Mouse (Mus musculus) midbrain, embryonic 11.5 days (tissue): ENCODE results near the gene Ddah1. TPM values are rescaled to one million over a fixed set of nuclear protein-coding genes. Genes with fewer than 3 reads are reported as not detected.

Experiments
- ATAC-seq: fragments of 200-750 bp; cut with Nextera tagmentation; 2 replicates; pipeline ENCODE4 v1.8.0; 2017; ENCODE audit warnings: moderate TSS enrichment, moderate library complexity; ENCODE audit not compliant: low FRiP score
- DNase-seq: peaks from one replicate; pipeline ENCODE4 v3.0.0; 2015; ENCODE audit warnings: low spot score; ENCODE audit errors: missing footprints
- H3K27ac ChIP-seq: fragments of 300-500 bp; sonication (generic); 2 replicates; pipeline ENCODE4 v1.5.1; 2014; ENCODE audit warnings: low read depth, low read length
- H3K27me3 ChIP-seq: fragments of 300-500 bp; sonication (generic); 2 replicates; pipeline ENCODE4 v1.6.1; 2014; ENCODE audit warnings: mild to moderate bottlenecking, low read length, moderate library complexity, mixed read lengths; ENCODE audit not compliant: control insufficient read depth, insufficient read depth
- H3K36me3 ChIP-seq: fragments of 300-500 bp; sonication (generic); 2 replicates; pipeline ENCODE4 v1.6.1; 2014; ENCODE audit warnings: mild to moderate bottlenecking, low read length, moderate library complexity, mixed read lengths; ENCODE audit not compliant: control insufficient read depth, insufficient read depth
- H3K4me1 ChIP-seq: fragments of 300-500 bp; sonication (generic); 2 replicates; pipeline ENCODE4 v1.6.1; 2014; ENCODE audit warnings: low read length; ENCODE audit not compliant: control insufficient read depth, insufficient read depth
- H3K4me2 ChIP-seq: fragments of 300-500 bp; sonication (generic); 2 replicates; pipeline ENCODE4 v1.6.1; 2014; ENCODE audit warnings: mild to moderate bottlenecking, moderate library complexity
- H3K4me3 ChIP-seq: fragments of 300-500 bp; sonication (generic); 2 replicates; pipeline ENCODE4 v1.5.1; 2014; ENCODE audit warnings: low read depth, low read length
- H3K9ac ChIP-seq: fragments of 300-500 bp; sonication (generic); 2 replicates; pipeline ENCODE4 v1.6.1; 2014; ENCODE audit warnings: low read length
- H3K9me3 ChIP-seq: fragments of 300-500 bp; sonication (generic); 2 replicates; pipeline ENCODE4 v1.6.1; 2016; ENCODE audit warnings: low read length; ENCODE audit not compliant: control insufficient read depth
- WGBS: fragments of 180-500 bp; shearing (Covaris S2); extraction: QIAGEN DNeasy Blood & Tissue Kit; methylation state at CpG from one replicate; pipeline ENCODE4 v1.1.7; 2014; 5-methylcytosine and 5-hydroxymethylcytosine counted together
- polyA plus RNA-seq: library from polyadenylated mRNA; unstranded; fragments of >200 nt; fragmentation: Nextera tagmentation; extraction: Ambion mirVana; gene quantifications from 2 replicates; pipeline ENCODE4 v1.2.1, GENCODE M21; 2014

The Ddah1 gene
- polyA plus RNA-seq, 1 experiment from 2014 or later = 26.8 TPM

DNA sequence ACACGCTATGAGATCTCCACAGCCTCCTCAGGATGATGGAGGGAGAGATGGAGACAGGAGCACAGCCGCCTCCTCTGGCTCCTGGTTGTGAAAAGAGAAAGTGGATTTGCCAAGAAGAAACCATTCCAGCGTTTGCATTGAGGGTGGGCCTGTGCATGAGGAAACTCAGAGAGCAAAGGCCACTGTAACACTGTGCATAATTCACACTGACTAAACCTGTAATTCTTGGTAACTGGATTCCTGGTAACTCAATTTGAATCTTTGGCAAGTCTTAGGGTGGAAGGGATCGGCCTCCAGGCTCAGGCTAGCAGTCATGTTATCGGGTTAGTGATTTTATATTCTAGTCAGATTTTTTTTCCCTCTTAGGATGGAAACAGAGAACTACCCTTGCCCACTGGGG lies 17.4 kb downstream of the Ddah1 start:
- Histone ChIP-seq H3K36me3 (no peaks in the 10 kb centered on the region), H3K27me3 (no peaks in the 10 kb centered on the region), H3K4me2 (no peak overlapping the region), H3K4me3 (no peak overlapping the region), H3K9ac (no peak overlapping the region), H3K27ac (no peak overlapping the region), H3K4me1 (no peaks in the 10 kb centered on the region), H3K9me3 (no peaks in the 10 kb centered on the region)
- WGBS = 86% methylated on average over 5 of the region's 5 CpGs
- no peak for ATAC-seq
- DNase-seq = no peak

DNA sequence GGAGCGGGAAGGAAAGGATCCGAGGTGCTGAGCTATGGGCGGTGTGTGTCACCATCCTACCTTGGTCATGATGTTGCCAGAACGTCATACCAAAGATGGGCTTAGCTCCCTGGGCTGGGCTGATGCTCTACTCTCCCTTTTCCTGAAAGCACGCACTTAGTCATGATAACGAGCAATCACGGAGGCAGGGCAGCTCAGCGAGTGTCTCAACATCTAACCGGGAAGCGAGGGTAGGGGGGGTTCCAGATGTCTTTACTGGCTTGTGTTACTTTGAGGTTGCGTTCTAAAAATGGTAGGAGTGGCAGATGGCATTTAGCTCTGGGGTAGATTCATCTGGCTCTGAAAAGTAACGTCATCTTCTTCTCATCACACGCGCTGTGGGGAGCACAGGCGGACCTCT lies 18.5 kb downstream of the Ddah1 start:
- ATAC-seq = no peak
- no peaks in the 10 kb centered on the region for H3K9me3 ChIP-seq
- DNase-seq = no peak
- H3K9ac ChIP-seq = no peak overlapping the region
- H3K4me3 ChIP-seq = no peak overlapping the region
- H3K27ac ChIP-seq = no peak overlapping the region
- WGBS = 96% methylated on average over 15 of the region's 15 CpGs
- no peaks in the 10 kb centered on the region for H3K27me3 ChIP-seq
- H3K4me1 ChIP-seq = no peaks in the 10 kb centered on the region
- no peak overlapping the region for H3K4me2 ChIP-seq
- no peaks in the 10 kb centered on the region for H3K36me3 ChIP-seq

- H3K4me3 ChIP-seq = no peak overlapping the region
- H3K4me2 ChIP-seq = no peak overlapping the region
- H3K27ac ChIP-seq = no peak overlapping the region
- H3K4me1 ChIP-seq = no peaks in the 10 kb centered on the region
- no peaks in the 10 kb centered on the region for H3K9me3 ChIP-seq
- no peak for ATAC-seq
- no peak overlapping the region for H3K9ac ChIP-seq
- H3K36me3 ChIP-seq = no peaks in the 10 kb centered on the region
- H3K27me3 ChIP-seq = no peaks in the 10 kb centered on the region
- DNase-seq = no peak
- 88% methylated on average over 6 of the region's 6 CpGs for WGBS
These were observed 20.0 kb downstream of the Ddah1 start for GRCm38 (mm10) chr3:145778406-145778922.

DNA sequence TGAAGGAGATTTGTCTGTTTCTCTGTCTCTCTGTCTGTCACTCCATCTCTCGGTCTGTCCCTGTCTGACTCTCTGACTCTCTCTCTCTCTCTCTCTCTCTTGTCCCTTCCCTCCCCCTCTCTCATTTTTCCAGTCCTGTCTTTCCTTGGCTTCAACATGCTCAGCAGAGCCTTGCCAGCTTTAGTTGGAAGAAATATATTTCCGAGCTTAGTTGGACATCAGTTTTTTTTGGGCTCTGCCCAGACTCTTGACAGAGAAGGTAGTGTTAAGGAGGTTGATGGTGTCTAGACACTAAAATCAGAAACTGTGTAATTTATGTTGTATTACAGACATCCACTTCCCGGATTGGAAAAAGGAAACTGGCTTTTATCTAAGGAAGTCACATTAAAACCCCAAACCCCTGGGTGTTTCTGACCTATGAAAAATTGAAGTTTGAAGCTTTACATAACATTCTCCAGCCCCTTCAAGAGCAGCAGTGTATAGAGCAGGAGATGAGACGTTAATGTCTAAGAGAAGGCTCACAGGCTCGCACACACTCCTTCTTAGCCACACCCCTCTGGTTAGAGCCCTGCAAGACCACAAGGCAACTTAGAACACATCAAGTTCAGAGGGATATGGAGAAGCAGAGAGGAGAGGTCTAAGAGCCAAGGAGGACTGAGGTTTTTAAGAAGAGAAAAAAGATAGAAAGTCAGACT lies 21.0 kb downstream of the Ddah1 start:
- DNase-seq (no peak), ATAC-seq (no peak)
- Histone ChIP-seq H3K27ac (no peak overlapping the region), H3K4me3 (no peak overlapping the region), H3K27me3 (no peaks in the 10 kb centered on the region), H3K9ac (no peak overlapping the region), H3K9me3 (no peaks in the 10 kb centered on the region), H3K36me3 (no peaks in the 10 kb centered on the region), H3K4me2 (no peak overlapping the region), H3K4me1 (no peaks in the 10 kb centered on the region)
- 79% methylated on average over 5 of the region's 5 CpGs for WGBS

- H3K4me1 ChIP-seq = no peaks in the 10 kb centered on the region
- WGBS = 81% methylated on average over 14 of the region's 14 CpGs
- no peaks in the 10 kb centered on the region for H3K27me3 ChIP-seq
- no peaks in the 10 kb centered on the region for H3K36me3 ChIP-seq
- no peak for DNase-seq
- H3K4me3 ChIP-seq = no peak overlapping the region
- no peaks in the 10 kb centered on the region for H3K9me3 ChIP-seq
- ATAC-seq = no peak
- H3K4me2 ChIP-seq = no peak overlapping the region
- H3K9ac ChIP-seq = no peak overlapping the region
- no peak overlapping the region for H3K27ac ChIP-seq
These were observed 22.4 kb downstream of the Ddah1 start for GRCm38 (mm10) chr3:145780784-145781442.

DNA sequence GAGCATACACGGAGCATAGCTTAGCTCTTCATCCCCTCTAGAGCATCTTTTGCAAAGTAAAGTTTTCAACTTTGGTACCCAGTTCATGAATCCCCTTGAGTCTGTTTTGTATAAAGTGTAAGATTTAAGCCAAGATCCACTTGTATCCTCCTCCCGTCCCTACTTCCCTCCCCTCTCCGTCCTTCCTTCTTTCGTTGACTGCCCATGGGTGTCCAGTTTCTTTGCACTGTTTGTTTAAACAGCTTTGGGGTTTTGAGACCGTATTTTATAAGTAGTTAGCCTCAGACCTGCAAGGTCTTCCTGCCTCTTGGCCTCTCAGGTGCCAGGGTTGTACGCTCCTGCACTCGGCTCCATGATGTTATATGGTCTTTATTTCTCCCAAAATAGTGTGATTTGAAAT lies 26.8 kb downstream of the Ddah1 start:
- ATAC-seq (no peak), DNase-seq (no peak)
- Histone ChIP-seq H3K9ac (no peak overlapping the region), H3K4me1 (no peaks in the 10 kb centered on the region), H3K27ac (no peak overlapping the region), H3K4me2 (no peak overlapping the region), H3K36me3 (no peaks in the 10 kb centered on the region), H3K27me3 (no peaks in the 10 kb centered on the region), H3K4me3 (no peak overlapping the region), H3K9me3 (no peaks in the 10 kb centered on the region)
- 72% methylated on average over 7 of the region's 7 CpGs for WGBS

- Histone ChIP-seq H3K27me3 (no peaks in the 10 kb centered on the region), H3K27ac (no peak overlapping the region), H3K9ac (no peak overlapping the region), H3K4me1 (no peaks in the 10 kb centered on the region), H3K9me3 (no peaks in the 10 kb centered on the region), H3K36me3 (no peaks in the 10 kb centered on the region), H3K4me2 (no peak overlapping the region), H3K4me3 (no peak overlapping the region)
- no peak for ATAC-seq
- DNase-seq = no peak
- 90% methylated on average over 9 of the region's 9 CpGs for WGBS
These were observed 28.8 kb downstream of the Ddah1 start for GRCm38 (mm10) chr3:145787303-145787702.

GRCm38 (mm10) chr3:145789114-145789513 lies 30.6 kb downstream of the Ddah1 start:
- DNase-seq (no peak), ATAC-seq (no peak)
- 94% methylated on average over 7 of the region's 7 CpGs for WGBS
- no peaks in the 10 kb centered on the region for H3K27me3 ChIP-seq
- no peaks in the 10 kb centered on the region for H3K36me3 ChIP-seq
- H3K4me3 ChIP-seq = no peak overlapping the region
- no peak overlapping the region for H3K27ac ChIP-seq
- H3K4me1 ChIP-seq = no peaks in the 10 kb centered on the region
- no peaks in the 10 kb centered on the region for H3K9me3 ChIP-seq
- no peak overlapping the region for H3K4me2 ChIP-seq
- no peak overlapping the region for H3K9ac ChIP-seq

GRCm38 (mm10) chr3:145790233-145790632 lies 31.8 kb downstream of the Ddah1 start:
- H3K27ac ChIP-seq = no peak overlapping the region
- WGBS = 89% methylated on average over 3 of the region's 3 CpGs

More at GRCm38 (mm10) chr3:145790233-145790632, 31.8 kb downstream of the Ddah1 start:
- no peak overlapping the region for H3K9ac ChIP-seq
- H3K36me3 ChIP-seq = no peaks in the 10 kb centered on the region
- H3K4me2 ChIP-seq = no peak overlapping the region
- ATAC-seq (no peak), DNase-seq (no peak)
- H3K4me1 ChIP-seq = no peaks in the 10 kb centered on the region
- no peaks in the 10 kb centered on the region for H3K27me3 ChIP-seq
- H3K4me3 ChIP-seq = no peak overlapping the region
- no peaks in the 10 kb centered on the region for H3K9me3 ChIP-seq
